Mouse (Mus musculus): Measurements from ENCODE around the gene Nin. TPM values are rescaled to one million over a fixed set of nuclear protein-coding genes. Genes with fewer than 3 reads are reported as not detected.

Nin gene
- polyA plus RNA-seq, 1 experiment, result 14.2 TPM

DNA sequence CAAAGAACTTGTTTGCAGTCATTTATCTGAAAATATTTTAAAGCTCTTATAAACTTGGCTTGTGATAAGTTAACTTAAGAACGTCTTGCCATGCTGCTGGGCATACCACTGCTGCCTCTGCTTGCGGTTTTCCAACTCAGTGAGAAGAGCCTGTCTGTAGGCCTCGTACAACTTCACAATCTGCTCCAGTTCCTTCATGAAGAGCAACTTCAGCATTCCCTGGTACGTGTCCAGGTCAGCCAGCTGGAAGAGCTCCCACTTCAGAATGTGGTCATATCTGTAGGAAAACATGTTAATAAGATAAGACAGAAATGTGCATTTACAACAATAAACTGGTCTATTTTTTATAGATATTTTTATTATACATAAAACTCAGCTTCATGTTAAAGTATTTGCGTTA is 147.4 kb downstream of the Nin start:
- Histone ChIP-seq H3K27ac (ENCODE audit: insufficient read depth, low read length) (no peak overlapping the region), H3K4me3 (ENCODE audit: insufficient read depth, low read length) (no peak overlapping the region), H3K4me1 (ENCODE audit: control insufficient read depth, insufficient read depth, low read length) (no peaks in the 10 kb centered on the region)
- no peak for TF ChIP-seq CTCF (IDR thresholded peaks at IDR 0.05; ENCODE audit: borderline replicate concordance, insufficient read depth, low read length)
- TF ChIP-seq POLR2A (IDR thresholded peaks at IDR 0.05; ENCODE audit: low read depth, low read length), result no peak

DNA sequence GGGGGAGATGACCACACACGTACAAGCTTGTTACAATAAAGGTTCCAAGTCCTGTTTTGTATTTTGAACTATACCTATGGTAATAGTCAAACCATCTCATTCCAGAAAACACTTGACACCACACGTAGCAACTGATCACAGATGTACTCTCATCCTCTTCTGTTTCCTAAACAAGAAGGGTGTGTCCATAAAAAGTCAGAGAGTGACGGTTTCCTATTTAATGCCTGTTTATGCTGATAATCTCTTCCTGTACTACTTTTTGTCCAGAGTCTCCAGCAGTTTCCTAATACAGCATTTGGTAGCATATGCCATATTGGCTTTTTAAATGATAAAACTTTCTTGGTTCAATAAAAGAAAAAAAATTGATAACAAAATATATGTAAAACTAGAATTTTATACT is 147.9 kb downstream of the Nin start:
- H3K4me1 ChIP-seq (ENCODE audit: control insufficient read depth, insufficient read depth, low read length), result no peaks in the 10 kb centered on the region
- H3K4me3 ChIP-seq (ENCODE audit: insufficient read depth, low read length), result no peak overlapping the region
- no peak overlapping the region for H3K27ac ChIP-seq (ENCODE audit: insufficient read depth, low read length)
- TF ChIP-seq CTCF (IDR thresholded peaks at IDR 0.05; ENCODE audit: borderline replicate concordance, insufficient read depth, low read length), result no peak
- TF ChIP-seq POLR2A (IDR thresholded peaks at IDR 0.05; ENCODE audit: low read depth, low read length), result no peak

DNA sequence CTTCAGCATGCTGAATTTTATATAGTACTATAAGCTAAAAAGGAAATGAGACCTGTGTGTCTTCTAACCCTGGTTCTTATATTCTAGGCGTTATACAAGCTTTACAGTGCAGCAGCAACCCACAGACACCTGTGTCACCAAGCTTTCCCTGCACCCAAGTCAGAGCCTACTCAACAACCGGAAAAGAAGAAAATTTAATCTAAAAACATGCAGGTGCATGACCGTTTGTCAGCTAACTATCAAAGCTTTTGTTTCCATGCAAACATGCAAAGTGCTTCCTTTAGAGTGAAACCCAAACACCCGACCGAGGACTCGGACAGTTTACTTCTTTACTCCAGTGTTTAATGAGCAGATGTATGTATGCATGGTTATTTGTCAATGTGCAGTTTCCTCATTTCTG is 150.4 kb downstream of the Nin start:
- Histone ChIP-seq H3K27ac (ENCODE audit: insufficient read depth, low read length) (no peak overlapping the region), H3K4me3 (ENCODE audit: insufficient read depth, low read length) (no peak overlapping the region), H3K4me1 (ENCODE audit: control insufficient read depth, insufficient read depth, low read length) (no peaks in the 10 kb centered on the region)
- no peak for TF ChIP-seq CTCF (IDR thresholded peaks at IDR 0.05; ENCODE audit: borderline replicate concordance, insufficient read depth, low read length)
- TF ChIP-seq POLR2A (IDR thresholded peaks at IDR 0.05; ENCODE audit: low read depth, low read length), result no peak

DNA sequence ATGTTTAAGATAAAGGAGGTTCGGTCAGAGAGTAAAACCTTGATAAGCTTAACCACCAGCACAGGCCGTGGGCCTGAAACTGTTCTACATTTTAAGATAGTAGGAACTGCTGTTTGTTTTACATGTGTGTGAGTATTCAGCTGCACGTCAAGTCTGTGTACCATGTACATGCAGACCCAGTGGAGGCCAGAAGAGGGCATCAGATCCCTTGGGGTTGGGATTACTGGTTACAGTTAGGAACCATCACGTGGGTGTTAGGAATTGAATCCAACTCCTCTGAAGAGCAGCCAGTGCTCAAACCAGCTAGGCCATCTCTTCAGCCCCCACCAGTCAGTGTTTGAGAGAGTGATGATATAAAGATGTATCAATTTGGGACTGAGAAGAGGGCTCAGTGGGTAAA is 151.0 kb downstream of the Nin start:
- Histone ChIP-seq H3K4me3 (ENCODE audit: insufficient read depth, low read length) (no peak overlapping the region), H3K4me1 (ENCODE audit: control insufficient read depth, insufficient read depth, low read length) (no peaks in the 10 kb centered on the region), H3K27ac (ENCODE audit: insufficient read depth, low read length) (no peak overlapping the region)
- TF ChIP-seq POLR2A (IDR thresholded peaks at IDR 0.05; ENCODE audit: low read depth, low read length) (no peak), CTCF (IDR thresholded peaks at IDR 0.05; ENCODE audit: borderline replicate concordance, insufficient read depth, low read length) (peak; percentile 49; the same call in 1 of the 2 replicates)

Other genes with a start within 250 kb of the Nin start
- gene Atl1, start 221.1 kb downstream of the Nin start, polyA plus RNA-seq (2011; ENCODE audit: insufficient read length, low read depth, missing spikeins), result 10.4 and 11.5 TPM in 2 replicates
- gene Map4k5, start 220.5 kb downstream of the Nin start, polyA plus RNA-seq (2011; ENCODE audit: insufficient read length, low read depth, missing spikeins), result 74.9 and 92.9 TPM in 2 replicates
- 84.2 and 93.9 TPM in 2 replicates for gene Sav1, start 126.7 kb downstream of the Nin start, polyA plus RNA-seq (2011; ENCODE audit: insufficient read length, low read depth, missing spikeins)
- not detected in 2 replicates for gene Abhd12b, start 40.4 kb upstream of the Nin start, polyA plus RNA-seq (2011; ENCODE audit: insufficient read length, low read depth, missing spikeins)
- gene Pygl, start 117.8 kb upstream of the Nin start, polyA plus RNA-seq (2011; ENCODE audit: insufficient read length, low read depth, missing spikeins), result 4.8 and 6.6 TPM in 2 replicates
- 0.47 and 0.74 TPM in 2 replicates for gene Trim9, start 233.9 kb upstream of the Nin start, polyA plus RNA-seq (2011; ENCODE audit: insufficient read length, low read depth, missing spikeins)